Mouse (Mus musculus) limb, embryonic 14.5 days (tissue): ENCODE measurements around the gene Lrriq4. TPM values are rescaled to one million over a fixed set of nuclear protein-coding genes. Genes with fewer than 3 reads are reported as not detected.

Experiments used
- ATAC-seq: fragments of 200-750 bp; cut with Nextera tagmentation; 2 replicates; pipeline ENCODE4 v1.8.0; 2017; ENCODE audit warnings: low read depth, moderate number of reproducible peaks, moderate TSS enrichment; ENCODE audit not compliant: low FRiP score
- DNase-seq: peaks from one replicate; pipeline ENCODE4 v3.0.0-alpha.2; 2015; ENCODE audit warnings: low spot score
- H3K27ac ChIP-seq: fragments of 300-500 bp; sonication (generic); replicated peaks from 2 replicates; pipeline ENCODE4 v1.5.1; 2014; ENCODE audit warnings: low read depth, mild to moderate bottlenecking, low read length, moderate library complexity, mixed read lengths
- H3K27me3 ChIP-seq: fragments of 300-500 bp; sonication (generic); 2 replicates; pipeline ENCODE4 v1.6.1; 2014; ENCODE audit warnings: low read length, mixed read lengths; ENCODE audit not compliant: control insufficient read depth, insufficient read depth
- H3K36me3 ChIP-seq: fragments of 300-500 bp; sonication (generic); 2 replicates; pipeline ENCODE4 v1.6.1; 2014; ENCODE audit warnings: mild to moderate bottlenecking, low read length, moderate library complexity, mixed read lengths; ENCODE audit not compliant: control insufficient read depth, insufficient read depth
- H3K4me1 ChIP-seq: fragments of 300-500 bp; sonication (generic); 2 replicates; pipeline ENCODE4 v1.6.1; 2014; ENCODE audit warnings: antibody characterized with exemption, low read length, mixed read lengths; ENCODE audit not compliant: control insufficient read depth, insufficient read depth
- H3K4me2 ChIP-seq: fragments of 300-500 bp; sonication (generic); replicated peaks from 2 replicates; pipeline ENCODE4 v1.6.1; 2014; ENCODE audit warnings: low read depth, mild to moderate bottlenecking, low read length, moderate library complexity; ENCODE audit not compliant: severe bottlenecking
- H3K4me3 ChIP-seq: fragments of 300-500 bp; sonication (generic); replicated peaks from 2 replicates; pipeline ENCODE4 v1.5.1; 2014; ENCODE audit warnings: low read length
- H3K9ac ChIP-seq: fragments of 300-500 bp; sonication (generic); 2 replicates; pipeline ENCODE4 v1.6.1; 2014; ENCODE audit warnings: mild to moderate bottlenecking, low read depth, low read length, moderate library complexity; ENCODE audit not compliant: severe bottlenecking
- H3K9me3 ChIP-seq: fragments of 300-500 bp; sonication (generic); 2 replicates; pipeline ENCODE4 v1.6.1; 2016; ENCODE audit warnings: low read length; ENCODE audit not compliant: control insufficient read depth
- POLR2A ChIP-seq: fragments of 200-500 bp; IDR thresholded peaks from 2 replicates; pipeline ENCODE4 v1.8.0; 2012; ENCODE audit warnings: inconsistent platforms, mild to moderate bottlenecking, moderate library complexity, borderline replicate concordance; ENCODE audit not compliant: insufficient read depth, insufficient read length; ENCODE audit errors: extremely low read depth
- WGBS: fragments of 180-500 bp; shearing (Covaris S2); extraction: QIAGEN DNeasy Blood & Tissue Kit; methylation state at CpG from one replicate; pipeline ENCODE4 v1.1.7; 2014; 5-methylcytosine and 5-hydroxymethylcytosine counted together
- polyA plus RNA-seq, 2 experiments: library from polyadenylated mRNA; depleted of rRNA in 1 of 2; stranded (reverse) in 1 of 2; unstranded in 1 of 2; fragments of >200 nt; fragmentation: Nextera tagmentation in 1 of 2; extraction: Ambion mirVana in 1 of 2; gene quantifications; 2 replicates each; pipeline versions ENCODE4 v1.2.1 to v1.2.3; 2012 to 2014

Lrriq4 gene
- polyA plus RNA-seq, 2 experiments, result not detected

GRCm38 (mm10) chr3:30647440-30648090, 3.3 kb downstream of the Lrriq4 start, which contains the start of gene Lrrc34:
Gene Lrrc34 (minus strand): TSS chr3:30647869.
- no peaks in the 10 kb centered on the region for H3K27me3 ChIP-seq
- H3K36me3 ChIP-seq, result no peaks in the 10 kb centered on the region
- H3K9me3 ChIP-seq, result no peaks in the 10 kb centered on the region
- DNase-seq (peak; percentile 68), ATAC-seq (peak; percentile 86)
- peak within 1 kb of the TSS; percentile 36 for H3K4me3 ChIP-seq
- peaks cover 4% of the 10 kb centered on the region; the same call in 1 of the 2 replicates for H3K4me1 ChIP-seq
- peak within 1 kb of the TSS; percentile 49 for H3K9ac ChIP-seq
- H3K4me2 ChIP-seq, result peak within 1 kb of the TSS; percentile 78
- no peak within 1 kb of the TSS for H3K27ac ChIP-seq
- no peak for TF ChIP-seq POLR2A
- 3% methylated on average over 20 of the region's 25 CpGs for WGBS

GRCm38 (mm10) chr3:30648466-30648865, 4.2 kb downstream of the Lrriq4 start:
- no peak for TF ChIP-seq POLR2A
- no peak for ATAC-seq
- Histone ChIP-seq H3K9me3 (no peaks in the 10 kb centered on the region), H3K9ac (no peak overlapping the region), H3K4me2 (no peak overlapping the region), H3K4me3 (no peak overlapping the region), H3K4me1 (peaks cover 4% of the 10 kb centered on the region; the same call in 1 of the 2 replicates), H3K27me3 (no peaks in the 10 kb centered on the region), H3K36me3 (no peaks in the 10 kb centered on the region), H3K27ac (no peak overlapping the region)
- DNase-seq, result no peak
- 87% methylated on average over 2 of the region's 2 CpGs for WGBS

- Histone ChIP-seq H3K4me2 (peak overlapping the region; percentile 80), H3K9ac (peak overlapping the region; percentile 47), H3K4me3 (peak overlapping the region; percentile 43), H3K36me3 (no peaks in the 10 kb centered on the region), H3K4me1 (peaks cover 4% of the 10 kb centered on the region; the same call in 1 of the 2 replicates), H3K27ac (no peak overlapping the region), H3K27me3 (no peaks in the 10 kb centered on the region), H3K9me3 (no peaks in the 10 kb centered on the region)
- TF ChIP-seq POLR2A, result no peak
- no peak for DNase-seq
- ATAC-seq, result no peak
- WGBS, result under 1% methylated on average over 41 of the region's 41 CpGs
These were observed 5.9 kb downstream of the Lrriq4 start for GRCm38 (mm10) chr3:30650062-30650841.

- H3K36me3 ChIP-seq, result no peaks in the 10 kb centered on the region
- ATAC-seq (no peak), DNase-seq (no peak)
- H3K9me3 ChIP-seq, result no peaks in the 10 kb centered on the region
- no peak overlapping the region for H3K4me3 ChIP-seq
- WGBS, result 84% methylated on average over 5 of the region's 5 CpGs
- H3K4me2 ChIP-seq, result no peak overlapping the region
- no peak overlapping the region for H3K9ac ChIP-seq
- H3K27me3 ChIP-seq, result no peaks in the 10 kb centered on the region
- no peaks in the 10 kb centered on the region; the same call in 1 of the 2 replicates for H3K4me1 ChIP-seq
- no peak for TF ChIP-seq POLR2A
- H3K27ac ChIP-seq, result no peak overlapping the region
These were observed 11.6 kb downstream of the Lrriq4 start for GRCm38 (mm10) chr3:30655937-30656336.

- H3K36me3 ChIP-seq, result no peaks in the 10 kb centered on the region
- no peak for ATAC-seq
These were observed 14.2 kb downstream of the Lrriq4 start for GRCm38 (mm10) chr3:30658486-30658885.

More at GRCm38 (mm10) chr3:30658486-30658885, 14.2 kb downstream of the Lrriq4 start:
- H3K9me3 ChIP-seq, result no peaks in the 10 kb centered on the region
- TF ChIP-seq POLR2A, result no peak
- DNase-seq, result no peak
- no peaks in the 10 kb centered on the region for H3K27me3 ChIP-seq
- no peak overlapping the region for H3K27ac ChIP-seq
- H3K4me2 ChIP-seq, result no peak overlapping the region
- 82% methylated on average over 9 of the region's 9 CpGs for WGBS
- no peak overlapping the region for H3K9ac ChIP-seq
- no peak overlapping the region for H3K4me3 ChIP-seq
- H3K4me1 ChIP-seq, result no peaks in the 10 kb centered on the region
